Mouse (Mus musculus) liver, embryonic 14.5 days (tissue): ENCODE measurements around the gene Dkkl1. TPM values are rescaled to one million over a fixed set of nuclear protein-coding genes. Genes with fewer than 3 reads are reported as not detected.

ENCODE experiments used
- ATAC-seq: fragments of 200-750 bp; cut with Nextera tagmentation; 2 replicates; pipeline ENCODE4 v1.8.0; 2017; ENCODE audit warnings: moderate number of reproducible peaks, mild to moderate bottlenecking, moderate library complexity; ENCODE audit not compliant: insufficient read depth
- DNase-seq, 3 experiments: peaks; one replicate each; pipeline ENCODE4 v3.0.0-alpha.2; 2012 to 2013; ENCODE audit warnings: low read depth in 3 of 3, low spot score in 3 of 3
- H3K27ac ChIP-seq: fragments of 300-500 bp; sonication (generic); 2 replicates; pipeline ENCODE4 v1.5.1; 2014; ENCODE audit warnings: moderate library complexity, mild to moderate bottlenecking, control low read depth, inconsistent platforms
- H3K27me3 ChIP-seq: fragments of 300-500 bp; sonication (generic); 2 replicates; pipeline ENCODE4 v1.6.1; 2014; ENCODE audit warnings: mild to moderate bottlenecking, low read length, moderate library complexity; ENCODE audit not compliant: control insufficient read depth, insufficient read depth
- H3K36me3 ChIP-seq: fragments of 300-500 bp; sonication (generic); replicated peaks from 2 replicates; pipeline ENCODE4 v1.6.1; 2014; ENCODE audit warnings: low read depth; ENCODE audit not compliant: control insufficient read depth, insufficient read depth
- H3K4me1 ChIP-seq, 2 experiments: fragments of 200-500 bp in 1 of 2; fragments of 300-500 bp in 1 of 2; sonication (generic) in 1 of 2; replicated peaks; 2 replicates each; pipeline ENCODE4 v1.6.1; 2012 to 2014; ENCODE audit warnings: antibody characterized with exemption in 1 of 2, inconsistent platforms in 1 of 2, low read length in 1 of 2; ENCODE audit not compliant: control insufficient read depth in 2 of 2, insufficient read depth in 2 of 2
- H3K4me2 ChIP-seq: fragments of 300-500 bp; sonication (generic); 2 replicates; pipeline ENCODE4 v1.6.1; 2014; ENCODE audit warnings: low read depth, mild to moderate bottlenecking, control low read depth, moderate library complexity
- H3K4me3 ChIP-seq, 2 experiments: fragments of 200-500 bp in 1 of 2; fragments of 300-500 bp in 1 of 2; sonication (generic) in 1 of 2; 2 replicates each; pipeline ENCODE4 v1.5.1; 2012 to 2014; ENCODE audit warnings: low read depth in 2 of 2, low read length in 2 of 2, mild to moderate bottlenecking in 2 of 2, control low read depth in 1 of 2, inconsistent platforms in 1 of 2, moderate library complexity in 1 of 2; ENCODE audit not compliant: insufficient read depth in 1 of 2
- H3K9ac ChIP-seq: fragments of 300-500 bp; sonication (generic); replicated peaks from 2 replicates; pipeline ENCODE4 v1.6.1; 2014; ENCODE audit warnings: mild to moderate bottlenecking, control low read depth, moderate library complexity
- H3K9me3 ChIP-seq: fragments of 300-500 bp; sonication (generic); 2 replicates; pipeline ENCODE4 v1.6.1; 2016; ENCODE audit warnings: low read length, mixed read lengths; ENCODE audit not compliant: control insufficient read depth
- CTCF ChIP-seq: IDR thresholded peaks from 2 replicates; pipeline ENCODE4 v1.5.1; 2016; ENCODE audit warnings: antibody characterized with exemption, low read depth, control low read depth
- EP300 ChIP-seq: IDR thresholded peaks from 2 replicates; pipeline ENCODE4 v1.6.1; 2016; ENCODE audit warnings: antibody characterized with exemption, low read depth
- WGBS: fragments of 180-500 bp; shearing (Covaris S2); extraction: QIAGEN DNeasy Blood & Tissue Kit; methylation state at CpG from one replicate; pipeline ENCODE4 v1.1.7; 2014; ENCODE audit not compliant: insufficient replicate concordance; 5-methylcytosine and 5-hydroxymethylcytosine counted together
- polyA plus RNA-seq, 2 experiments: library from polyadenylated mRNA; depleted of rRNA in 1 of 2; stranded (reverse) in 1 of 2; unstranded in 1 of 2; fragments of >200 nt; fragmentation: Nextera tagmentation in 1 of 2; extraction: Ambion mirVana in 1 of 2; gene quantifications; 2 replicates each; pipeline versions ENCODE4 v1.2.1 to v1.2.3; 2012 to 2014

Gene Dkkl1
- polyA plus RNA-seq, 2 experiments, result 1.1 to 2.1 TPM

DNA sequence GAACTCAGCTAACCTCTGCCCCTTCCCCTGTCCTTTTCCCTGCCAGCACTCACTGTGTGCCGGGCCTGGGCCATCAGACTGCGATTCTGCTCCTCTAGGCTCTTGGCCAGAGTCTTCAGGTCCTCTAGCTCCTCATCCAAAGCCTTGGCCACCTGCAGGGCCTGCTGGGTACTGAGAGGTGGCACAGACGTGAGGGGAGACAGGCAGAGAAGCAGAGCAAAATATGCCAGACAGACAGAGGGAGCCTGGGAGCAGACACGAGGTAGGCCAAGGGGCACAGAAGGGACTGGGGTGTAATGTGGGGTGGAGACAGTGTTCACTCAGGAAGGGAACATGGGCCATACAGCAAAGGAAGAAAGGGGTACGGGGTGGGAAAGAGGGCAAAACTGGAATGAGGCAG, 18.5 kb downstream of the Dkkl1 start:
- 52% methylated on average over 5 of the region's 5 CpGs for WGBS
- Histone ChIP-seq H3K27me3 (no peaks in the 10 kb centered on the region; the same call in none of the 2 replicates), H3K27ac (no peak overlapping the region), H3K4me1 (no peaks in the 10 kb centered on the region), H3K4me3 (no peak overlapping the region), H3K36me3 (no peaks in the 10 kb centered on the region), H3K9ac (no peak overlapping the region), H3K4me2 (no peak overlapping the region), H3K9me3 (no peaks in the 10 kb centered on the region)
- no peak for TF ChIP-seq CTCF
- TF ChIP-seq EP300, result no peak
- DNase-seq (no peak), ATAC-seq (no peak)

DNA sequence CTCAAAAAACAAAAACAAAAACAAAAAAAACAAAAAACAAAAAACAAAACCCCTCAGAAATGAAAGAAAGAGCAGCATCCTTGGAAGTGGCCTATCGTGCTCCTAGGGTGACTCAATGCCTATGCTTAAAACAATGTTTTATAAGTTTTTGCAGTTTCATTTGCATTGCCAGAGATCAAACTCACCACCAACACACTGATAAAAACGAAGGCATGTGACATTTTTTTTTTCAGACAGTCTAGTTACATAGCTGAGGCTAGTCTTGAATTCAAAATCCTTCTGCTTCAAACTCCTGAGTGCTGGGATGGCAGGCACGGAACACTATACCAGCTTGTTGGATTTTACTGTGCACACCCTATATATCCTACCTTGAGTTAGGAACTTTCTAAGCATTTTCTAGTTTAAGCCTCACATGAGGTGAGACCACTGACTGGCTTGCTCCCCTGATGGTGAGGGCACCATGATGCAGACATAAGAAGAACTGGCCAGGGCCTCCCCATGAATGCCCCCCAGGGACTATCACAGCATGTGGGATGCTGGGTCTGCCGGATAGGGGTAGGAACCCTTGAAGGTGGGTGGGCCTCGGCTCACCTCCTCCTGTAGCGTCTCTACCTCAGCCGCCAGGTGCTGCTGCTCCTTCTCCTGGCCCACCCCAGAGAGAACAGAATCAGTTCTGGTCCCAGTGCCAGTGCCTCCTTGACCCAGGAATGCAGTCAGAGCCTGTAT, 19.2 kb downstream of the Dkkl1 start:
- DNase-seq, result no peak
- H3K4me1 ChIP-seq, result no peaks in the 10 kb centered on the region
- TF ChIP-seq CTCF, result no peak
- TF ChIP-seq EP300, result no peak
- no peak for ATAC-seq
- no peaks in the 10 kb centered on the region; the same call in none of the 2 replicates for H3K27me3 ChIP-seq
- no peak overlapping the region for H3K9ac ChIP-seq
- no peaks in the 10 kb centered on the region for H3K9me3 ChIP-seq
- H3K36me3 ChIP-seq, result no peaks in the 10 kb centered on the region
- no peak overlapping the region for H3K27ac ChIP-seq
- H3K4me2 ChIP-seq, result no peak overlapping the region
- no peak overlapping the region for H3K4me3 ChIP-seq
- 61% methylated on average over 7 of the region's 7 CpGs for WGBS

DNA sequence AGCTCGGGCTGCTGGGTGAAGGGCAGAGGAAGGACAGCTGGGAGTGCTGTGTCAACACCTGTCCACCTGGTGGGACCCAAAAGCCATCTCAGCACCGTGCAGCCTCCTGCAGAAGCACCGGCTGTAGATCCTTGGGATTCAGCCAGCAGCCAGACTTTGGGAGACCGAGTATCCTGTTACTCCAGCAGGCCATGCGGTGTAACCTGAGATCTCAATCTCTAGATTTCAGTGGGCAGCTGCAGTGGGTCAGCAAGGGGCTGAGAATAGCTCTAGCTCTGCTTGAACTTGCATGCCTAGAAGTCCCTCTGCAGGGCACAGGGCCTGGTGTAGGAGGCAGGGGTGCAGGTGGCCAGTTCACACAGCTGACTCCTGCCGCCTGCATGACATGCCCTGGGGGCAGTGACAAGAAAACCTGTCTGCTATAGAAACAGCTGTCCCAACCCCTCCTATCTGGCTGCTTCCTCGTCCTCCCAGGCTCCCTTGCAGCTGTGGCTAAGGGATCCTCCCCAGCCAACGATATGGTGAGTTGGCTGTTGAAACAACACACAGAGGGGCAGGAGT, 20.1 kb downstream of the Dkkl1 start:
- H3K27me3 ChIP-seq, result no peaks in the 10 kb centered on the region; the same call in none of the 2 replicates
- ATAC-seq (no peak), DNase-seq (no peak)

DNA sequence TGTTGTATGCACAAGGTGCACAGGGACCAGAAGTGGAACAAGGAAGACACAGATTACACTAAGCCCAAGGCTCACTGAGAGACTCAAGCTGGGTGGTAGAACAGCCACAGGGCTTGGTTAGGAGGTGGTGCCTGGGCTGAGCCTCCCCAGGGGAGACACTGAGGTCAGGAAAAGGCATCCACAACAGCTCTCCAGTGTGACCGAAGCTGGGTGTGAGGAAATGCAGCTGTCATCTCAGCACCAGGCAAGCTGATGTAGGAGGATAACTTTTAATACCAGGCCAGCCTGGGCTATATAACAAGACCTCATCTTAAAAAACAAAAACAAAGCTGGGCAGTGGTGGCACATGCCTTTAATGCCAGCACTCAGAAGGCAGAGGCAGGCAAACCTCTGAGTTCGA, 20.8 kb downstream of the Dkkl1 start:
- Histone ChIP-seq H3K4me1 (no peaks in the 10 kb centered on the region), H3K4me3 (no peak overlapping the region), H3K4me2 (no peak overlapping the region), H3K9ac (no peak overlapping the region), H3K36me3 (no peaks in the 10 kb centered on the region), H3K9me3 (no peaks in the 10 kb centered on the region), H3K27me3 (peaks cover 2% of the 10 kb centered on the region), H3K27ac (no peak overlapping the region)
- ATAC-seq (no peak), DNase-seq (no peak)
- 62% methylated on average over 2 of the region's 2 CpGs for WGBS
- no peak for TF ChIP-seq EP300
- no peak for TF ChIP-seq CTCF

More for the DNA sequence above, 20.1 kb downstream of the Dkkl1 start:
- no peak overlapping the region for H3K4me2 ChIP-seq
- H3K4me3 ChIP-seq, result no peak overlapping the region
- H3K27ac ChIP-seq, result no peak overlapping the region
- no peak overlapping the region for H3K9ac ChIP-seq
- no peaks in the 10 kb centered on the region for H3K4me1 ChIP-seq
- 24% methylated on average over 8 of the region's 8 CpGs for WGBS
- no peaks in the 10 kb centered on the region for H3K36me3 ChIP-seq
- H3K9me3 ChIP-seq, result no peaks in the 10 kb centered on the region
- TF ChIP-seq EP300 (no peak), CTCF (no peak)

DNA sequence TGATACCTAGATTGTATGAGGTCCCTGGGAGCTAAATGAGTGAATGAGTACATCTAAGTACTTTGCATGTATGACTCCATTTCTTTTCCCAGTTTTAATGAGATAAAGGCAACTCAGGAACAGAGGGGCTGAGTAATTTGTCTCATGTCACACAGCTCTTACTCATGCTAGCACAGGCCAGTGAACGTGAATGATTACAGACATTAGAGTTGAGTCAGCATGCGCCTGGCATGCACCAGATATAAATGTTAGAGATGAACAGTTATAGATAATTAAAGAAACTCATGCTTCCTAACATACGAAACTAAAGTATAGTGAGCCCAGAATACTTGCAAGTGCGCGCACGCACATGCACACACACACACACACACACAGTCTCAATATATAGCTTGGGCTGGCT, 21.8 kb downstream of the Dkkl1 start:
- no peak for ATAC-seq
- H3K9ac ChIP-seq, result no peak overlapping the region
- no peak for DNase-seq
- no peak overlapping the region for H3K27ac ChIP-seq
- WGBS, result 63% methylated on average over 6 of the region's 6 CpGs
- no peaks in the 10 kb centered on the region for H3K4me1 ChIP-seq
- H3K9me3 ChIP-seq, result no peaks in the 10 kb centered on the region
- no peaks in the 10 kb centered on the region for H3K36me3 ChIP-seq
- no peak overlapping the region for H3K4me2 ChIP-seq
- no peak overlapping the region for H3K4me3 ChIP-seq
- TF ChIP-seq CTCF (no peak), EP300 (no peak)
- H3K27me3 ChIP-seq, result peaks cover 2% of the 10 kb centered on the region; the same call in 1 of the 2 replicates
